Mouse (Mus musculus) ES-E14 (cell line): ENCODE data around the gene Zbtb43.

Experiments used
- CHD2 ChIP-seq: IDR thresholded peaks from 2 replicates; pipeline ENCODE4 v1.6.1; 2014; ENCODE audit warnings: mild to moderate bottlenecking, low read depth, low read length, inconsistent platforms
- HCFC1 ChIP-seq: IDR thresholded peaks from 2 replicates; pipeline ENCODE4 v1.6.1; 2012; ENCODE audit warnings: low read length, inconsistent platforms, borderline replicate concordance; ENCODE audit not compliant: insufficient read depth
- MAFK ChIP-seq: IDR thresholded peaks from 2 replicates; pipeline ENCODE4 v1.6.1; 2014; ENCODE audit warnings: mild to moderate bottlenecking, low read depth, low read length, inconsistent platforms; ENCODE audit not compliant: insufficient read depth
- ZC3H11A ChIP-seq: IDR thresholded peaks from 2 replicates; pipeline ENCODE4 v1.6.1; 2012; ENCODE audit warnings: low read depth, mild to moderate bottlenecking, inconsistent platforms, low read length, borderline replicate concordance
- ZNF384 ChIP-seq: IDR thresholded peaks from 2 replicates; pipeline ENCODE4 v1.6.1; 2012; ENCODE audit warnings: low read depth, low read length, inconsistent platforms

DNA sequence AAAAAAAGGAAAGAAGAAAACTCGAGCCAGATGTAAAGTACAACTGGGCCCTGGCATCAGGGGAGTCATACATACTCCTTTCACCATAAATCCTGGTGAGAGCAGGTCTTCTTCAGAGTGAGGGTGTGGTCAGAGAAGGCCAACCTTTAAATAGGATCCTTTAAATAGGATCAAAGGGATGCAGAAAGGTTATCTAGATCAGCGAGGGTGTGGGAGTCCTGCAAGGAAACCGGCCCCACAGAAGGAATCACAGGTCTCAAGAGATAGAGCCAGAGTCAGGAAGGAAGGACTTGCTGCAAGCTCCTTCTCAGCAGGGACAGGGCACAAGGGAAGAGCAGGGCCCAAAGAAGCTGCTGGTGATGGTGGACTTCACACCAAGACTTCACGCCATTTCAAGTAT lies 50.9 kb downstream of the Zbtb43 start:
- TF ChIP-seq HCFC1: no peak
- TF ChIP-seq MAFK: no peak
- TF ChIP-seq ZNF384: no peak
- no peak for TF ChIP-seq CHD2
- TF ChIP-seq ZC3H11A: no peak
